Mouse (Mus musculus) small intestine, adult 2 months (tissue): Measurements from ENCODE around the gene Sdccag8.

Experiments
- CTCF ChIP-seq: fragments of 200-500 bp; IDR thresholded peaks from 2 replicates; pipeline ENCODE4 v1.5.1; 2012; ENCODE audit warnings: low read depth, mild to moderate bottlenecking, control low read depth, inconsistent platforms, low read length, moderate library complexity, mixed read lengths; ENCODE audit not compliant: insufficient replicate concordance, insufficient read length; ENCODE audit errors: extremely low read depth
- POLR2A ChIP-seq: fragments of 200-500 bp; IDR thresholded peaks from 2 replicates; pipeline ENCODE4 v1.6.1; 2012; ENCODE audit warnings: low read depth, mild to moderate bottlenecking, control low read depth, inconsistent platforms, low read length, moderate library complexity

GRCm38 (mm10) chr1:177027706-177028105, 213.2 kb downstream of the Sdccag8 start:
- no peak for TF ChIP-seq POLR2A
- no peak for TF ChIP-seq CTCF
